Mouse (Mus musculus): Measurements from ENCODE around the gene 1700022I11Rik. TPM values are rescaled to one million over a fixed set of nuclear protein-coding genes. Genes with fewer than 3 reads are reported as not detected.

1700022I11Rik gene
- polyA plus RNA-seq, 1 experiment from 2014 or later = 0.70 TPM

GRCm38 (mm10) chr4:42952563-42952962 is 16.8 kb upstream of the 1700022I11Rik start:
- Histone ChIP-seq H3K36me3 (ENCODE audit: control insufficient read depth, insufficient read depth, low read length) (peaks cover 25% of the 10 kb centered on the region), H3K27ac (replicated peaks in 1 of 2; ENCODE audit: control insufficient read depth in 1 of 2, insufficient read depth in 1 of 2, low read depth in 2 of 2, low read length in 2 of 2) (peak overlapping the region; percentile 96 to 99), H3K9ac (ENCODE audit: low read length) (peak overlapping the region; percentile 97), H3K9me3 (ENCODE audit: control insufficient read depth, low read length) (no peaks in the 10 kb centered on the region), H3K27me3 (ENCODE audit: control insufficient read depth, insufficient read depth, low read length) (0 out of 2 replicates have a peak, but pooled peaks cover 4% of the 10 kb centered on the region), H3K4me2 (ENCODE audit: low read length) (peak overlapping the region; percentile 89), H3K4me3 (ENCODE audit: control insufficient read depth in 1 of 2, insufficient read depth in 1 of 2, low read depth in 1 of 2, low read length in 2 of 2) (no peak overlapping the region), H3K4me1 (ENCODE audit: control insufficient read depth in 2 of 2, insufficient read depth in 2 of 2, low read length in 2 of 2) (peaks cover 40 to 46% of the 10 kb centered on the region in 2 experiments)
- ATAC-seq (ENCODE audit: insufficient number of reproducible peaks, insufficient read depth, low FRiP score, low read depth) = no peak
- 81% methylated on average over 7 of the region's 7 CpGs for WGBS

- Histone ChIP-seq H3K4me2 (ENCODE audit: low read length) (peak overlapping the region; percentile 89), H3K4me3 (ENCODE audit: control insufficient read depth in 1 of 2, insufficient read depth in 1 of 2, low read depth in 1 of 2, low read length in 2 of 2) (peak overlapping the region; percentile 5 to 18; a peak in 2 of 4 replicates), H3K27ac (replicated peaks in 1 of 2; ENCODE audit: control insufficient read depth in 1 of 2, insufficient read depth in 1 of 2, low read depth in 2 of 2, low read length in 2 of 2) (peak overlapping the region; percentile 96 to 99), H3K27me3 (ENCODE audit: control insufficient read depth, insufficient read depth, low read length) (no peaks in the 10 kb centered on the region), H3K9ac (ENCODE audit: low read length) (peak overlapping the region; percentile 97), H3K9me3 (ENCODE audit: control insufficient read depth, low read length) (no peaks in the 10 kb centered on the region), H3K4me1 (ENCODE audit: control insufficient read depth in 2 of 2, insufficient read depth in 2 of 2, low read length in 2 of 2) (peaks cover 40 to 52% of the 10 kb centered on the region in 2 experiments), H3K36me3 (ENCODE audit: control insufficient read depth, insufficient read depth, low read length) (peaks cover 33% of the 10 kb centered on the region)
- WGBS = 18% methylated on average over 10 of the region's 10 CpGs
- peak; percentile 54 for ATAC-seq (ENCODE audit: insufficient number of reproducible peaks, insufficient read depth, low FRiP score, low read depth)
Measured at GRCm38 (mm10) chr4:42953435-42954094, 15.8 kb upstream of the 1700022I11Rik start.

- H3K4me2 ChIP-seq (ENCODE audit: low read length) = peak overlapping the region; percentile 89
- peak overlapping the region; percentile 96 to 99 for H3K27ac ChIP-seq (replicated peaks in 1 of 2; ENCODE audit: control insufficient read depth in 1 of 2, insufficient read depth in 1 of 2, low read depth in 2 of 2, low read length in 2 of 2)
- H3K9me3 ChIP-seq (ENCODE audit: control insufficient read depth, low read length) = no peaks in the 10 kb centered on the region
Measured at GRCm38 (mm10) chr4:42954297-42954696, 15.1 kb upstream of the 1700022I11Rik start.

GRCm38 (mm10) chr4:42955200-42955599 is 14.2 kb upstream of the 1700022I11Rik start:
- H3K9me3 ChIP-seq (ENCODE audit: control insufficient read depth, low read length) = no peaks in the 10 kb centered on the region
- peaks cover 50 to 62% of the 10 kb centered on the region in 2 experiments for H3K4me1 ChIP-seq (ENCODE audit: control insufficient read depth in 2 of 2, insufficient read depth in 2 of 2, low read length in 2 of 2)
- 87% methylated on average over 3 of the region's 3 CpGs for WGBS
- peak overlapping the region; percentile 97; the same call in 1 of the 2 replicates for H3K9ac ChIP-seq (ENCODE audit: low read length)
- H3K36me3 ChIP-seq (ENCODE audit: control insufficient read depth, insufficient read depth, low read length) = peaks cover 33% of the 10 kb centered on the region
- H3K4me2 ChIP-seq (ENCODE audit: low read length) = no peak overlapping the region
- H3K27me3 ChIP-seq (ENCODE audit: control insufficient read depth, insufficient read depth, low read length) = no peaks in the 10 kb centered on the region
- 0 out of 4 replicates have a peak overlapping the region, but pooled peaks of 1 of the 2 experiments have one; percentile 96 for H3K27ac ChIP-seq (replicated peaks in 1 of 2; ENCODE audit: control insufficient read depth in 1 of 2, insufficient read depth in 1 of 2, low read depth in 2 of 2, low read length in 2 of 2)
- no peak overlapping the region for H3K4me3 ChIP-seq (ENCODE audit: control insufficient read depth in 1 of 2, insufficient read depth in 1 of 2, low read depth in 1 of 2, low read length in 2 of 2)
- ATAC-seq (ENCODE audit: insufficient number of reproducible peaks, insufficient read depth, low FRiP score, low read depth) = no peak

More at GRCm38 (mm10) chr4:42954297-42954696, 15.1 kb upstream of the 1700022I11Rik start:
- H3K4me3 ChIP-seq (ENCODE audit: control insufficient read depth in 1 of 2, insufficient read depth in 1 of 2, low read depth in 1 of 2, low read length in 2 of 2) = 0 out of 4 replicates have a peak overlapping the region, but pooled peaks of 1 of the 2 experiments have one; percentile 5
- ATAC-seq (ENCODE audit: insufficient number of reproducible peaks, insufficient read depth, low FRiP score, low read depth) = no peak
- no peaks in the 10 kb centered on the region for H3K27me3 ChIP-seq (ENCODE audit: control insufficient read depth, insufficient read depth, low read length)
- peak overlapping the region; percentile 97 for H3K9ac ChIP-seq (ENCODE audit: low read length)
- WGBS = 10% methylated on average over 10 of the region's 10 CpGs
- H3K4me1 ChIP-seq (ENCODE audit: control insufficient read depth in 2 of 2, insufficient read depth in 2 of 2, low read length in 2 of 2) = peaks cover 43 to 53% of the 10 kb centered on the region in 2 experiments
- H3K36me3 ChIP-seq (ENCODE audit: control insufficient read depth, insufficient read depth, low read length) = peaks cover 33% of the 10 kb centered on the region

- peaks cover 40 to 49% of the 10 kb centered on the region in 2 experiments for H3K4me1 ChIP-seq (ENCODE audit: control insufficient read depth in 2 of 2, insufficient read depth in 2 of 2, low read length in 2 of 2)
- 91% methylated on average over 17 of the region's 17 CpGs for WGBS
- no peaks in the 10 kb centered on the region for H3K27me3 ChIP-seq (ENCODE audit: control insufficient read depth, insufficient read depth, low read length)
- no peak overlapping the region for H3K4me3 ChIP-seq (ENCODE audit: control insufficient read depth in 1 of 2, insufficient read depth in 1 of 2, low read depth in 1 of 2, low read length in 2 of 2)
- H3K27ac ChIP-seq (replicated peaks in 1 of 2; ENCODE audit: control insufficient read depth in 1 of 2, insufficient read depth in 1 of 2, low read depth in 2 of 2, low read length in 2 of 2) = no peak overlapping the region
- no peak for ATAC-seq (ENCODE audit: insufficient number of reproducible peaks, insufficient read depth, low FRiP score, low read depth)
- no peak overlapping the region for H3K9ac ChIP-seq (ENCODE audit: low read length)
- peaks cover 33% of the 10 kb centered on the region for H3K36me3 ChIP-seq (ENCODE audit: control insufficient read depth, insufficient read depth, low read length)
- H3K4me2 ChIP-seq (ENCODE audit: low read length) = no peak overlapping the region
- no peaks in the 10 kb centered on the region for H3K9me3 ChIP-seq (ENCODE audit: control insufficient read depth, low read length)
Measured at GRCm38 (mm10) chr4:42956581-42956980, 12.8 kb upstream of the 1700022I11Rik start.

GRCm38 (mm10) chr4:42957306-42957705 is 12.1 kb upstream of the 1700022I11Rik start:
- peaks cover 33 to 42% of the 10 kb centered on the region in 2 experiments for H3K4me1 ChIP-seq (ENCODE audit: control insufficient read depth in 2 of 2, insufficient read depth in 2 of 2, low read length in 2 of 2)
- ATAC-seq (ENCODE audit: insufficient number of reproducible peaks, insufficient read depth, low FRiP score, low read depth) = no peak
- H3K9ac ChIP-seq (ENCODE audit: low read length) = 0 out of 2 replicates have a peak overlapping the region, but pooled peaks have one; percentile 2
- no peaks in the 10 kb centered on the region for H3K27me3 ChIP-seq (ENCODE audit: control insufficient read depth, insufficient read depth, low read length)
- H3K4me2 ChIP-seq (ENCODE audit: low read length) = no peak overlapping the region
- H3K27ac ChIP-seq (replicated peaks in 1 of 2; ENCODE audit: control insufficient read depth in 1 of 2, insufficient read depth in 1 of 2, low read depth in 2 of 2, low read length in 2 of 2) = peak overlapping the region in 1 of 2 experiments; percentile 76; a peak in 2 of 4 replicates
- no peaks in the 10 kb centered on the region for H3K9me3 ChIP-seq (ENCODE audit: control insufficient read depth, low read length)
- H3K4me3 ChIP-seq (ENCODE audit: control insufficient read depth in 1 of 2, insufficient read depth in 1 of 2, low read depth in 1 of 2, low read length in 2 of 2) = no peak overlapping the region
- peaks cover 33% of the 10 kb centered on the region for H3K36me3 ChIP-seq (ENCODE audit: control insufficient read depth, insufficient read depth, low read length)
- 80% methylated on average over 11 of the region's 11 CpGs for WGBS

- Histone ChIP-seq H3K9me3 (ENCODE audit: control insufficient read depth, low read length) (no peaks in the 10 kb centered on the region), H3K4me3 (ENCODE audit: control insufficient read depth in 1 of 2, insufficient read depth in 1 of 2, low read depth in 1 of 2, low read length in 2 of 2) (no peak overlapping the region), H3K4me2 (ENCODE audit: low read length) (no peak overlapping the region), H3K9ac (ENCODE audit: low read length) (peak overlapping the region; percentile 39; the same call in 1 of the 2 replicates), H3K27me3 (ENCODE audit: control insufficient read depth, insufficient read depth, low read length) (no peaks in the 10 kb centered on the region), H3K27ac (replicated peaks in 1 of 2; ENCODE audit: control insufficient read depth in 1 of 2, insufficient read depth in 1 of 2, low read depth in 2 of 2, low read length in 2 of 2) (peak overlapping the region in 1 of 2 experiments; percentile 76; a peak in 3 of 4 replicates), H3K4me1 (ENCODE audit: control insufficient read depth in 2 of 2, insufficient read depth in 2 of 2, low read length in 2 of 2) (peaks cover 26 to 35% of the 10 kb centered on the region in 2 experiments), H3K36me3 (ENCODE audit: control insufficient read depth, insufficient read depth, low read length) (peaks cover 33% of the 10 kb centered on the region)
- 57% methylated on average over 8 of the region's 8 CpGs for WGBS
- ATAC-seq (ENCODE audit: insufficient number of reproducible peaks, insufficient read depth, low FRiP score, low read depth) = no peak
Measured at GRCm38 (mm10) chr4:42957979-42958378, 11.4 kb upstream of the 1700022I11Rik start.
